Mouse (Mus musculus) heart, postnatal 14 days (tissue): ENCODE data around the gene Olfr564. TPM values are rescaled to one million over a fixed set of nuclear protein-coding genes. Genes with fewer than 3 reads are reported as not detected.

Experiments
- DNase-seq, 2 experiments: peaks; one replicate each; pipeline ENCODE4 v3.0.0; 2021 to 2022
- intact Hi-C: fragments of 180-260 bp; cut with DNase I; formaldehyde crosslinking; loops from one replicate; pipeline ENCODE4 v1.15.1; 2025
- long read RNA-seq, 2 experiments: library from polyadenylated mRNA; stranded (forward); transcript quantifications; one replicate each; pipeline ENCODE4 v2.0.0; 2021
- total RNA-seq, 2 experiments: library from RNA; stranded (reverse); gene quantifications; 2 replicates each; pipeline ENCODE4 v1.2.3; 2021

Gene Olfr564
- total RNA-seq = not detected
- long read RNA-seq, experiment 1 = 0 reads
- long read RNA-seq, experiment 2 = 0 reads

DNA sequence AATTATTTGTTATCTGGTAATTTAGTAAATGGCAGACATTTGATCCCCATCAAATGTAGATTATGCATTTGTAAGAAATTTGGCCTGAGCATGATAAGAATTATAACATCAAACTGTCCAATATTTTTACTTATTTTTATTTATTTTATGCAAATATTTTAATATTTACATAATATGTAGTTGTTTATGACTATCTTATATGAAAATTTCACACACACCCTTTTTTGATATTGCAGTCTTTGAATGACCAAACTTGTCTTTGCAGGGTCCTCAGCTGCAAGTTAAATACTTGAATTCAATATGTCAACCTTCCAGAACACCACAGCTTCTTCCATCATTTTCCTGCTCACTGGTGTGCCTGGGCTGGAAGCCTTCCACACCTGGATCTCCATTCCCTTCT, at the start of gene Olfr564:
TSS of gene Olfr564 (plus strand) at position 301 of the 400 bp plus-strand sequence.
- DNase-seq = no peak
- intact Hi-C loops = no loop called here

DNA sequence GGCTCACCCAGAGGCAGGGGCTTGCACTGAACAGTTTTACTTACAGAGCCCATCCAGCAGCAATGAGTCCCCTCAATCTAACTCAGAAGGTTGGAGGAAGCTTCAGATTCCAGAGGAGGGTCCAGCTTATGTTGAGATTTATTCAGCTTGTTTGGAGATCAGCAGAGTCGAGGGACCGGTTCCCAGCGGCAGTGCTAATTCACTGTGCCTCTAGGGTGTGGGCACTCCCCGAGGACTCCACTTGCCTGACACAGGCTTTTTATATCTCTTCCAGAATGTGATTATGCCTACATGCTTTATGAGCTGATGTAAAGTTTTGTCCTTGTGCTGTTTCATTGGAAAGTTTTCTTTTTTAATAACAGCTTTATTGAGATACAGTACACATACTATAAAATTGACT, 44.0 kb upstream of the Olfr564 start, which contains the start of the genes Olfr560 and Olfr78:
TSS of gene Olfr560 (minus strand) at position 101 of the 400 bp plus-strand sequence.
TSS of gene Olfr78 (minus strand) at position 206 of the 400 bp plus-strand sequence.
- DNase-seq = no peak
- intact Hi-C loops = no loop called here

DNA sequence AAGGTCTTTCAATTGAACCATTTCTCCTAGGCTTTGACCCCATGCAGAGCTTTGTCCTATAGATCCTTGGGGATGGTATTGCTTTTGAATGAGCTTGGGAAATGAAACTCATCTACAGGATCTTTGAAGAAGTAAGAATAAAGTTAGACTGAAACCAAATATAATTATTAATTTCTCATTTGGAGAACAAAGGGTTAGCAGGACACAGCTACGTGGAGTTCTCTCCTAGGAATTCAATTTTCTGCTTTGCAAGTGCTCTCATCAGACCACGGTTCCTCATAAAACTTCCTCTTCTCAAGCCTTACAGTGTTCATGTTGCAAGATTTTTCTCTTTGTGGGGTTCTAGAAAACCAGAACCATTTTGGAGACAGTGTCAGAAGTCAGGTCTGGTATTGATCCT, 32.4 kb upstream of the Olfr564 start, which contains the start of gene Olfr561:
TSS of gene Olfr561 (plus strand) at position 301 of the 400 bp plus-strand sequence.
- intact Hi-C loops = loop anchor here (5.0 kb wide), 1 partner anchor 41 kb away; no protein-coding TSS in a partner anchor

More for the DNA sequence above, 32.4 kb upstream of the Olfr564 start, which contains the start of gene Olfr561:
- DNase-seq = no peak

Other genes with a start within 250 kb of the Olfr564 start
- gene Trim21, start 238.0 kb upstream of the Olfr564 start, total RNA-seq = 1 to 10 TPM; 6.1 to 7.7 TPM
- under 1 TPM; 0.17 to 0.37 TPM for gene Olfr550, start 232.0 kb upstream of the Olfr564 start, total RNA-seq
- not detected for gene Olfr551, start 211.6 kb upstream of the Olfr564 start, total RNA-seq
- under 1 TPM; 0.07 to 0.27 TPM for gene Olfr552, start 205.7 kb upstream of the Olfr564 start, total RNA-seq
- not detected for gene Olfr553, start 185.3 kb upstream of the Olfr564 start, total RNA-seq
- not detected for gene Olfr554, start 165.0 kb upstream of the Olfr564 start, total RNA-seq
- gene Olfr555, start 144.7 kb upstream of the Olfr564 start, total RNA-seq = not detected
- gene Olfr556, start 138.6 kb upstream of the Olfr564 start, total RNA-seq = not detected
- 1 to 10 TPM; 7.7 to 8.7 TPM for gene Trim68, start 116.2 kb upstream of the Olfr564 start, total RNA-seq
- gene Olfr557, start 107.6 kb upstream of the Olfr564 start, total RNA-seq = not detected
- gene Olfr558, start 101.3 kb upstream of the Olfr564 start, total RNA-seq = 1 to 10 TPM; 4.8 to 5.1 TPM
- not detected for gene Olfr33, start 84.4 kb upstream of the Olfr564 start, total RNA-seq
- not detected for gene Olfr559, start 76.0 kb upstream of the Olfr564 start, total RNA-seq
- gene Olfr560, start 44.1 kb upstream of the Olfr564 start, total RNA-seq = under 1 TPM in 1 of 2 experiments, not detected in 1; 0.32 TPM
- gene Olfr78, start 44.0 kb upstream of the Olfr564 start, total RNA-seq = 1 to 10 TPM; 1.6 to 2.1 TPM
- not detected for gene Olfr561, start 32.3 kb upstream of the Olfr564 start, total RNA-seq
- gene Olfr566, start 55.3 kb downstream of the Olfr564 start, total RNA-seq = not detected
- gene Olfr568, start 73.6 kb downstream of the Olfr564 start, total RNA-seq = not detected
- gene Olfr569, start 87.4 kb downstream of the Olfr564 start, total RNA-seq = not detected
- not detected for gene Olfr570, start 91.1 kb downstream of the Olfr564 start, total RNA-seq
- gene Olfr571, start 114.1 kb downstream of the Olfr564 start, total RNA-seq = not detected
- not detected for gene Olfr572, start 120.9 kb downstream of the Olfr564 start, total RNA-seq
- not detected for gene Olfr573-ps1, start 139.1 kb downstream of the Olfr564 start, total RNA-seq
- not detected for gene Olfr574, start 145.0 kb downstream of the Olfr564 start, total RNA-seq
- not detected for gene Olfr575, start 155.3 kb downstream of the Olfr564 start, total RNA-seq
- gene Olfr576, start 159.2 kb downstream of the Olfr564 start, total RNA-seq = not detected
- gene Olfr577, start 172.5 kb downstream of the Olfr564 start, total RNA-seq = not detected
- not detected for gene Olfr578, start 185.8 kb downstream of the Olfr564 start, total RNA-seq
- gene Olfr582, start 234.5 kb downstream of the Olfr564 start, total RNA-seq = not detected
- gene Olfr583, start 247.8 kb downstream of the Olfr564 start, total RNA-seq = not detected